Mouse (Mus musculus) embryonic fibroblast, embryonic 13.5 days (primary cell): ENCODE data around the gene Gga2.

Experiments
- CTCF ChIP-seq: IDR thresholded peaks from 2 replicates; pipeline ENCODE4 v1.5.1; 2011; ENCODE audit warnings: mild to moderate bottlenecking, control low read depth, low read length, moderate library complexity, borderline replicate concordance; ENCODE audit not compliant: insufficient read depth
- POLR2A ChIP-seq: IDR thresholded peaks from 2 replicates; pipeline ENCODE4 v1.6.1; 2011; ENCODE audit warnings: low read depth, mild to moderate bottlenecking, control low read depth, low read length, moderate library complexity

DNA sequence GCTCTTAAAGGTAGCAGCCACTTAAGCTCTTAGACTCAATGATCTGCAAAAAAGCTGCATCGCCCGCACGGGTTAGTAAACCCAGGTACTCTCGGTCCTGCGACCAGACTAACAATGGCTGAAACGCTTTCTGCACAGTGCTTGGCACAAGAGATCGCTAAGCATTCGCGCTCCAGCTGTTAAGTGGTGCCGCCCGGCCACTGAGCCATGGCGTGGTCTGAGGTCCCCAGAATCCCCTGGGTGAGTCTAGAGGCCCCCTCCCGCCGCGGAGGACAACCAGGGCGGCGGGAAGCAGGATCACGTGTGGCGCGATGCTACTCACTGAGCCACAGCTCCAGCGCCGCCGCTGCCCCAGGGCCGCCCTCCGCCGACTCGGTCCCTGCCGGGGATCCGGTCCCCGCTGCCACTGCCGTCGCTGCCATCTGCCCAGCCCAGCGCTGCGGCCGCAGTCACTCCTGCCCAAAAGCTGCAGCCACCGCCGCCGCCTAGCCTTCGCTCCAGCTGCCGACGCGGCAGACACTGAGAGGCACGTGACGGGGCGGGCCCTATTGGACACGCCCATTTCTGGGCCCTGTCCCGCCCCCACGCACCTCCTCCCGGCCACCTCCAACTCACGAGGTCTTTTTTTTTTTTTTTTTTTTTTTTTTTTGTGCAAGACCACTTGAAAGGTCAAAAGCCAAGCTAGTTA, at the start of gene Gga2:
- TF ChIP-seq POLR2A (peak; percentile 98), CTCF (no peak)
